Mouse (Mus musculus) adrenal gland, postnatal 36 days (tissue): Measurements from ENCODE around the gene Kif14. TPM values are rescaled to one million over a fixed set of nuclear protein-coding genes. Genes with fewer than 3 reads are reported as not detected.
"Not testable (repeated sequence)": the region's sequence is repeated elsewhere in the genome, so short reads cannot be mapped to it uniquely, and the experiment has no call there.

ENCODE experiments used
- DNase-seq, 2 experiments: peaks; one replicate each; pipeline ENCODE4 v3.0.0; 2021; ENCODE audit warnings: mixed read lengths in 1 of 2
- total RNA-seq, 2 experiments: library from RNA; stranded (reverse); gene quantifications; 2 replicates each; pipeline ENCODE4 v1.2.3; 2021

Kif14 gene
- total RNA-seq, 2 experiments from 2014 or later: 0.73 to 0.79 TPM

GRCm38 (mm10) chr1:136556643-136557042 lies 90.5 kb downstream of the Kif14 start:
- DNase-seq: not testable (repeated sequence)

GRCm38 (mm10) chr1:136557436-136557835 lies 91.3 kb downstream of the Kif14 start:
- DNase-seq: no peak

- DNase-seq: no peak
These were observed 92.6 kb downstream of the Kif14 start for GRCm38 (mm10) chr1:136558762-136559161.

GRCm38 (mm10) chr1:136559284-136559683 lies 93.1 kb downstream of the Kif14 start:
- no peak for DNase-seq

GRCm38 (mm10) chr1:136559774-136560173 lies 93.6 kb downstream of the Kif14 start:
- DNase-seq: no peak

GRCm38 (mm10) chr1:136561823-136562222 lies 95.7 kb downstream of the Kif14 start:
- DNase-seq: no peak

GRCm38 (mm10) chr1:136563149-136563548 lies 97.0 kb downstream of the Kif14 start:
- DNase-seq: no peak

- DNase-seq: no peak
These were observed 98.8 kb downstream of the Kif14 start for GRCm38 (mm10) chr1:136564963-136565362.

GRCm38 (mm10) chr1:136566386-136566785 lies 100.2 kb downstream of the Kif14 start:
- no peak for DNase-seq

- no peak for DNase-seq
These were observed 101.5 kb downstream of the Kif14 start for GRCm38 (mm10) chr1:136567641-136568040.

GRCm38 (mm10) chr1:136568738-136569194 lies 102.6 kb downstream of the Kif14 start:
- no peak for DNase-seq

GRCm38 (mm10) chr1:136569206-136569605 lies 103.1 kb downstream of the Kif14 start:
- no peak for DNase-seq

GRCm38 (mm10) chr1:136569626-136570297 lies 103.6 kb downstream of the Kif14 start:
- peak in 1 of 2 experiments; percentile 19 for DNase-seq

- no peak for DNase-seq
These were observed 104.1 kb downstream of the Kif14 start for GRCm38 (mm10) chr1:136570298-136570653.

- no peak for DNase-seq
These were observed 104.8 kb downstream of the Kif14 start for GRCm38 (mm10) chr1:136570976-136571375.

- no peak for DNase-seq
These were observed 105.4 kb downstream of the Kif14 start for GRCm38 (mm10) chr1:136571530-136571929.

GRCm38 (mm10) chr1:136577890-136578663 lies 111.9 kb downstream of the Kif14 start:
- no peak for DNase-seq

GRCm38 (mm10) chr1:136579360-136579759 lies 113.2 kb downstream of the Kif14 start:
- DNase-seq: no peak

- no peak for DNase-seq
These were observed 114.1 kb downstream of the Kif14 start for GRCm38 (mm10) chr1:136580266-136580665.
